Mouse (Mus musculus) lung, adult 2 months (tissue): Measurements from ENCODE around the gene Usp29.

ENCODE experiments used
- CTCF ChIP-seq: fragments of 200-500 bp; IDR thresholded peaks from 2 replicates; pipeline ENCODE4 v1.5.1; 2011; ENCODE audit warnings: mild to moderate bottlenecking, low read length, control low read depth; ENCODE audit not compliant: insufficient read depth
- POLR2A ChIP-seq: fragments of 200-500 bp; IDR thresholded peaks from 2 replicates; pipeline ENCODE4 v1.6.1; 2011; ENCODE audit warnings: low read depth, mild to moderate bottlenecking, control low read depth, low read length, borderline replicate concordance; ENCODE audit errors: extremely low read depth

DNA sequence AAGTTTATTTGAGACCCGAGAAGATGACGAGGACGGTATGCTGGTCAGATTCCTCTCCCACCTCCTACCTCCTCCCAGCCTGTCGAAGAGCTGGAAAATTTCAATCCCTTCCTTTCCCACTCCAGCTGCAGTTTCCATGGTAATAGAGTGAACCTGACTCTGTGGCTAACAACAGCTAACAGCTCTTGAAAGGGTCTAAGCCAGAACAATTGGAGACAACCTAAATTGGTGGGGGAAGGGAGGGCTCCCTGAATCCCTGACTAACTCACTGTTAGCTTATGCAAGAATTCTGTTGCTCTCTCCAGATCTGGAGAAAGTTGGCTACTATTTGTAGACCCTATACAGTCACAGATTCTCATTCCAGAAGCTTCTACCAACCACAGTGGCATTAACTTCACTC lies 23.1 kb downstream of the Usp29 start:
- TF ChIP-seq POLR2A = no peak
- no peak for TF ChIP-seq CTCF
